Mouse (Mus musculus) cerebellum, postnatal 36 days (tissue): ENCODE measurements around the gene Fgfr2.
A peak's percentile ranks its signal among the peaks of the same experiment; 100 is the strongest.

Experiments
- DNase-seq, 2 experiments: peaks; one replicate each; pipeline ENCODE4 v3.0.0; 2021 to 2022; ENCODE audit warnings: mixed read lengths in 2 of 2

Gene Fgfr2

DNA sequence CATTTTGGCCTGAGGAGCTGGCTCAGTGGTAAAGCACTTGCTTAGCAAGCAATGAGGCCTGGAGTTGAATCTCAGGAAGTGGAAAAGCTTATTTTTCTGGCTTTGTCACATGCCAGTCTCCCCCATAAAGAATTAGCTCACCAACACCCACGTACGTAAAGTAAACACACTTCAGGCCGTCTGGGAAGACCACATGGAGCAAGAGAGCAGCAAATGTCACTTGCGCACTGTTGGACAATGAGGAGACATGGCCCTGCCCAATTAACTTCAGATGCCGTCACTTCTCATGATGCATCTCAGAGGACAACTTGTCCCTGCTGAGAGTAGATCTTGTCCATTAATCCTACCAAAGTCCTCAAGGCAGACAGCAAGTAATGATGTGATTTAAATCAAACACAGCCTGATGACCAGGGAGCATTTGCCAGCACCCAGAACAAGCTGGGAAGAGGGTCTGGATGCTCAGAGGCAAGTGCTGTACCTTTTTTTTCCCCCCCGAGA, 774.0 kb downstream of the Fgfr2 start:
- no peak for DNase-seq

DNA sequence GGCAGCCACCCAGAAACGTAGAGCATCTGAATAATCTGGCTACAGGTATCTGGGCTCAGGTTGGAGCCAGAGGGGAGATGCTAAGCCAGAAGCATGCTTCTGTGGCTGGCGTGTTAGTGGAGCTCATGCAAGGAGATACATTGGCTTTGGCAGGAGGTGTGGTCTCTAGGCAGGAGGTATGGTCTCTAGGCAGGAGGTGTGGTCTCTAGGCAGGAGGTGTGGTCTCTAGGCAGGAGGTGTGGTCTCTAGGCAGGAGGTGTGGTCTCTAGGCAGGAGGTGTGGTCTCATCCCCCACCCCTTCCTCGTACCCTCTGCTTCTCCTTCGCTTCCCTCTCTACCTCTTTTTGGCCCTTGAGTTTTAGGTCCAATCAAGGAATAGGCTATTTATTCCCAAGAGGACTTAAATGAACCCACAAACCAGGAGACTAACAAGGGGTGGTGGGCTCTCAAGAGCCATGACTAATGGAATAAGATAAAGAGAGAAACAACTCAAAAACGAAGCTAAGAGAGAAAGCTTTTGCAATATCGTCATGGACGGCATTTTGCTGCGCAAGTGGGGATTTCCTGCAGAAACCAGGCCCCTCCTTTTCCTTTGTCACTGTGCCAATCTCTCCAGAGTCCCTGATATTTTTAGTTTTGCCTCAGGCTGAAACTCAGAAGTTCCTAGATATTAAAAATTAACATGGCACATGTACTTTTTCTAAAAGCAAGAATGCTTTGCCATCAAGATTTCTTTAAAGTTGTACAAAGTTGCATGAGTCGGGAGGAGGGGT, 775.7 kb downstream of the Fgfr2 start:
- no peak for DNase-seq

DNA sequence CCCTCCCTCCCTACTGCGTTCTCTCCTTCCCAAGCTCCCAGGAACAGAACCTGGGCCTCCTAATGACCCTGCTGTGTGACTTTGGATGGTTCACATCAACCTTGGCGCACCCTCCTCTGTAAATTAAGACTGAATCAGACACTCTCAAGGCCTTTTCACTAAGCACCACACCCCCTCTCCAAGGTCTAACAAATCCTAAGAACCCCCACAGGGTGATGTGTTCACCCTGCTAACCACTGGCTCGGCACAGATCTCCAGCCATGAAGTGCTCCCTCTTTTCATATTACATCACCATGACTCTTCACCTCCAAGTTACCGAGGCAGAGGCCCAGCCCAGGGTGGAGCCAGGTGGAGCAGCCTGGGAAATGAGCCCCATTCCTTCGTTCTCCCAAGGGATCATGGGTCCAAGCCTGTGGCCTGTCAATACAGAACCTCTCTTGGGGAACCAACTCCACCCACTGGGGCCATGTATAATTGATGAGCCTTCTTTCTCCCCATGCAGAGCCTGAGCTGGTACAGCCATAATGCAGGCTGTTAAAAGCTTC, 777.6 kb downstream of the Fgfr2 start:
- no peak for DNase-seq

DNA sequence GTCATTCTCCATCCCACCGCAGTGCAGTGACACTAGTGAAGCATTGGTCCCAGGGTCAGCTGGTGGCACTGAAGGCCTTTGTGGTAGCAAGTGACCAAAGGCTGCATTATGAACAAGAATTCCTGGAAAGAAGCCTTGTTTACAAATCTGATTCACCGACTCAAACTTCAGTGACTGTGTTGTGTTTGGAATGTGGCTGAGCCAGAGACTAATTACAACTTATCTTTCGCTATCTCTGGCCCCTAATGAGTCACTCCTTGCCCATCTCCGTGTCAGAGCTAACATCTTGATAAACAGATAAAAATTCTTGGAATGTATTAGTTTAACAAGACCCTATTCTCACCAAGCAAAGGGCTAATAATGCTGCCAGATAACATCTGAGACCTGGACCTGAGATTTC, 778.5 kb downstream of the Fgfr2 start:
- DNase-seq, result no peak

DNA sequence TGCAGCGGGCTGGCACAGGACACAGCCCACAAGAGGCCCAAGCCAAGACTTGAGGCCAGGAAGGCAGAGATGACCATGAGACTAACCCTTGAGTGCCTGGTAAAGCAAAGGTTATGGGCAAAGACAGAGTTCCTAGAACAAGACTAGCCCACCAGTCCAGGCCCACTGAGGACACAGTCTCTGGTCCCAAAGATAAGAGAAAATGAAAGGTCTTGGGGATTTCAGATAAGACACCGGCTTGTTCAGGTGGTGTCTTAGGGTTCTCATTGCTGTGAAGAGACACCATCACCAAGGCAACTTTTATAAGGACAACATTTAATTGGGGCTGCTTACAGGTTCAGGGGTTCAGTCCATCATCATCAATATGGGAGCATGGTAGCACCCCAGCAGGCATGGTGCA, 779.2 kb downstream of the Fgfr2 start:
- DNase-seq, result no peak

DNA sequence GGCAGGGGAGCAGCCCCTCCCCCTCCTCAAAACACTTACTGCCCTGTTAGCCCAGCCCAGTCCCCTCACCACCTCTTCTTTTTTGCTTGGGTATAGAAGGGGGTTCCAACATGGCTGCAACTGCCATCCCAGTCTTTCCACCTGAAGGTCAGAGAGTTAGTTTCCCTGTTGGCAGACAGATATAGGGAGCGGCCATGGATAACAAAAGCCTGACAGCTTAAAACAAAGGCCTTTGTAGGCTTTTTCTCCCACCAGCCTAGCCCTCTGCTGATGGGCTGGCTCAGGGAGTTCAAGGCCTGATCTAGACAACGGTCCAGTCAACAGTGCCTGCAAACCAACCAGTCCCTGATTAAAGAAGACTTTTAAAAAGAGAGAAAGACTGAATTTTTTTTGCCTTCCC, 780.0 kb downstream of the Fgfr2 start:
- no peak for DNase-seq

DNA sequence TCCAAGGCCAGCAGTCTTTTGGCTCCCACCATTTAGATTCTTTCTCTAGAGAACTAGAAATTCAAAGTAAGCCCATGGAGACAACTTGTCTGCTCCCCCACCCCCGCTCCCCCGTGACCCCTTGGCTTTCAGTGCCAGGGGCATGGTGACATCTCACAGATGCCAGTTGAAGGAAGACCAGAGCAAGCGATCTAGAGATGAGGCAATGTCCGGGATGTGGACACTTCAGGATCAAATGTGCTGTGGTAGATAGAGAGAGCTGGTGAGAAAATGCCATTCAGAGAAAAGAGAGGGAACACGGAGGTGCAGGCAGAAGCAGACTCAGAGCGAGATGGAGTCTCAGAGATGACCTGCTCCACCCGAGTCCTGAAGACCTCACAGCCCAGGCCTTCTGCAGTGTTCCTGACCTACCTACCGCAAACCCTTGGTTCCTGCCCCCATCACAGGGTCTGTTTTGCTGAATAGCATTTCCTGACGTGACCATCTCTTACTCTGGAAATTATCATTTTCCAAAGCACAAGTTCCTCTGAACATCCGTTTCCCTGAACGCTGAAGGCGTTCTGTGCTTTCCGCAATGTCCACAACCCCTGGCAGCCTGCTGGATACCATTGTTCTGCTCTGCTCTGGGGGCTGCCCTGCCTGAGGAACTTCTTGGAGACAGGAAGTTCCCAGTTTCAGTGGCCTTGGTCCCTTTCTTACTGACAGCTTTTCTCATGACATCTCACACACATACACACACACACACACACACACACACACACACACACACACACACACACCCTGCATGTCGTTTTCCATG, 783.9 kb downstream of the Fgfr2 start:
- no peak for DNase-seq

DNA sequence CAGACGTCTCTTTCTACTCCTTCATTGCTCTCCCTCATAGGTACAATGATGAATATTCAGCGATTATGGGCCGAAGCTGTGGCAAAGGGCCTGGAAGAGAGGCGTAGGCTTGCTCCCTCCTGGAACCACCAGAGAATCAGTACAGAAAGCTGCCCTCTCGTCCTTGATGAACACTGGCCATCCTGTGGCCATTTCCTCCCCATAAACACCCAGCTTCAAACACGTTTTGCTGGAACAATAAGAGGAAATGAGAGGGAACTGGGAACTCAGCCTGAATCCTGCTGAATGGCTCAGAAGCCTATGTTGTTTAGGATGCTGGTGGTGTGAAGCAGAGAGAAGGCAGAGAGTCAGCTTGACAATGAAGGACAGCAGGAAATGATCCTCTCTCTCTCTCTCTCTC, 784.8 kb downstream of the Fgfr2 start:
- no peak for DNase-seq

DNA sequence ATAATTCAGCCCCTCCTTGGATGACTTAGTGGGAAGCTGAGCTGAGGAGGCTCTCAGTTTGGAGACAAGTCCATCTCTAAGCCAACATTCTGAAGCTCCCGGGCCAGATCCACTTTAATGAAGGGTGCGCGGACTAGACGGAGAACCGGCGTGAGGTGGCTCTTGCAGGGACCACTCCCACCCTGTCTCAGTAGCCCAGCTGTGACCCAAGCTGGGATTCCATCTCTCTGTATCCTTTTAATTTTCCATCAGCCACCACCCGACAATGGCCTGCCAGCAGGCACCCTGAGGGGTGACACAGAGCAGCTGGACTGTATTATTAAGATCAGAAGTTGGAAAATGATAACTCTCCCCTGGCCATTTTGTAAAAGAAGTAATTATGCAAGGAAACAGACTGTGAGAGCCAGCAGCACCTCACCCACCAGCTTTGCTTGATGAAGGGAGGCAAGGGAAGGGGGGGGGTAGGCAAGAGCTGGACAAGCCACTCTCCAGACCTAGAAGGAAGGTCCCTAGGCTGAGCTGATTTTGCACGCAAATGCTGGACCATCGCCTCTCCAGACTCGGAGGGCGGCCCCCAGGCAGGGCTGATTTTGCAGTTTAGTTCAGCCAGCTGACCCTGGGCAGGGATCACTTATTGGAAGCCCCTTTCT, 785.8 kb downstream of the Fgfr2 start:
- no peak for DNase-seq

DNA sequence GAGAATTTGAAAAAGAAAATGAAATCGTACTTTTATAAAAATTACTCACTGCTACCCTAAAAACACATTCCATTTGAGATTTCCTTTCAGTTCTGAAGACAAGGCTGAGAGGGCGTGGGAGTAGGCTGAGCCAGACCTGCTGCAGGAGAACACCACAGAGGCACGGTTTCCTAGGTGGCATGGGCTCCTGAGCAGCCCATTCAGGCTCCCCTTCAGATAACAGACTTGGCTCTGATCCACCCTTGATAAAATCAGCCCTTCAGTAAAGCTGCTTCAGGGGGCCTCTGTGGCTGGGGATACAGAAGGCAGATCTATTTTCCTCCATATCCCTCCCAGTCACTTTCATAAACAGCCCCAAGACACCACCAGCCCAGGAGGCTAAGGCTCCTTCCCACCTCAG, 786.4 kb downstream of the Fgfr2 start:
- no peak for DNase-seq

DNA sequence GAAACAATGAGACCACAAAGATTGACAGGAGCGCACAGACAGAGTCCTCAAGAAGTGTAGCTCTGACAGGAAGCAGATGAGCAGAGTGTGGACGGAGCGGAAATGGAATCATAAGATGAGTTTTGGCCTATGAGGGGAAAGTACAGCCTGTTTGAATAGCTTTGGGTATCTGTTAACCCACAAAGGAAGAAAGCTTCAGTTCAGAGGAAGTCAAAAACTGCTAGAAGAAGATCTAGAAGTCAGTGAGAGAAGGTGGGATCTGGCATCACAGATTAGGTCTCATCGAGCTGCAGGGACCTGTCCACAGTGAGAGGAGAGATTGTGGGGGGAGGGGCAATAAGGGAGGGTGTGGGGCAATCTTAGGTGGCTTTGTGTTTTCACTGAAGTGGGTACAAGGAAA, 787.8 kb downstream of the Fgfr2 start:
- no peak for DNase-seq

DNA sequence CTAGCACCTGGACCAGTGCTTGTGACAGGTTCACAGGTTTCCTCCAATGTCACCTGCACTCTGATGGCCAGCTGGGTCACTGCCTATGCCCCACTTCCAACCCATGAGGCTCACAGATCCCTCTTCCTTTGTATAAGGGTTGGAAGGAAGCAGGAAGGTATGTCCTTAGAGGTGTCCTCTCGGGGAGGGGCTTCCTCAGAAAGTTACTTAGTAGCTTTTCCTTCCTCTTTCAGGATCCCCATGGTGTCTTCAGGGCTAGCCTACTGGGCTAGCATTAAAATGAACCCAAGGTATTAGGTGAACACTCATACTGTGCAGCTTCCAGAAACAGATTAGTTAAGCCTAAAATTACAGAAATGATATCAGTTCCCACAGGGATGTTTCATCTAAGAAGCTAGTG, 790.1 kb downstream of the Fgfr2 start:
- no peak for DNase-seq

DNA sequence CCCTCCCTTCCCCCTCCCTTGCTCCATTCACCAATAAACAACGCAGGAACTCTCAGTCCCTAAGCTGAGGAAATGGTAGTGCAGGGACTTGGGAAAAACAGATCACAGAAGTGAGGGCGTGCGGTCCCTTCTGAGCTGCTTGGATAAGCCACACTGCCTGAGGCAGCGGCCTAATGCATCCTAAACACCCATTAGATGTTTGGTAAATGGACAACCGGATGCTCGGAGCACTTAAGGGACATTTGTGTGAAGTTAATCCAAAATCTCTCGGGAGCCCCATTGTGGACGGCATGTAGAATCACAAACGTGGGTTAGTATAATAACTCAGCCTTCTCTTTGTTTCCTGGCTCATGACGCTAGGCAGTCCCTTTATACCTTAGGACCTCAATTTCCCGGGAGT, 791.0 kb downstream of the Fgfr2 start:
- DNase-seq, result no peak

DNA sequence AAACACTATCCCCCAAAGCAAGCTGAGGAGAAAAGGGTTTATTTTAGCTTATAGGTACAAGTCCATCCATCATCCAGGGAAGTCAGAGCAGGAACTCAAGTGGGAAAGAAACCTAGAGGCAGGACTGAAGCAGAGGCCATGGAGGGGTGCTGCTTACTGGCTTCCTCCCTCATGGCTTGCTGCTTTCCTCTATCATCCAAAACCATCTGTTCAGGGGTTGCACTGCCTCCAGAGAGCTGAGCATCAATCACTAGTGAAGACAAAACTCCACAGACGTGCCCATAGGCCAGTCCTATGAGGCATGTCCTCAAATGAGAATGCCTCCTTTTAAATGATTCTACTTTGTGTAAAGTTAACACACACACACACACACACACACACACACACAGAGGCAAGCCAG, 793.0 kb downstream of the Fgfr2 start:
- no peak for DNase-seq

DNA sequence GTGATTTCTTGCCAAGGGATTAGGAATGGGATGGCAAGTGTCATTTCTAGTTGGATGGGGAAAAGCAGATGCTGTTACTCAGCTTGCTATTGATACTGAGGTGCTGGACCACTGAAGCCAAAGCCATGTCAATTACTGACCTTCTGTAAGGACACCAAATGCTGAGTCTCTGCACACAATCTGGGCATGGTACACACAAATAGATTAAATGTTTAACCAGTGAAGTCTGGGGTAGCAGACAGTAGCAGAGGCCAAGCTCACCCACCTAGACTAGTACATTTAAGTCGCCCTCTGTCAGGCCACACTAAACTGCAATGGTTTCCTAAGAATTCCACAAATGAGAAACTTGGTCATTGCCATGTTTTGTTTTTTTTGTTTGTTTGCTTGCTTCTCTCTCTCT, 794.5 kb downstream of the Fgfr2 start:
- DNase-seq, result no peak

DNA sequence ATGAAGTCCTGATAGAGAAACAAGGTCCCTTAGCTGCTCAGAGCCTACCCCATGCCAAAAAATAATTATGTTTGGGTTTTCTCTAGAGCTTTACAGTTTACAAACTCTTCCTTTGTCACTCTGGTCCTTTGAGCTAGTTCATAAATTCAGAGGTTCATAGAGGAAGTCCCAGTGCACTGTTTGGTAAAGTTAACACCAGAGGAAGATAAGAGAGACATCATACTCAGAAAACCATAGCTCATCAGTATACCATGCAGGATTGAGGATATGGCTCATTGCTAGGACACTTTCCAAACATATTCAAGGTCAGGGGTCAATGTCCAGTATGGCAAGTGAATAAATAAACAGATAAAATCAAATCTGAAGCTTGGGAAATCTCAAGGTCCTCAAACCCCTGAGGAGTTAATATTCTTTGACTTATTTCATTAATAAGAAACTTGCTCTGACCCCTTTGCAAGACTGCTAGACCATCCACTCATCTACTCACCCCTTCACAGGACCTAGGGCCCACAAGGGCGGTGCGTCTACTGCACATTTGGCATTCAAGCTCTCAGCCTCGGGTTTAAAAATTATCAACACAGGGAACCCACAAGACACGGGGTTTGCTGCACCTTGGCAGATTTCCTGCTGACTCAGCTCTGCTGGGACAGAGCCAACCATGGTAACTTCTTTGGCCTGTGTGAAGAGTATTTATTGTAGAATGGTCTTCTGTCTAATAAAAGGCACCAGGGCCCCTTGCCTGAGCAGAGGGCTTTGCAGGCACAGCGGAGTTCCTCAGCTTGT, 797.4 kb downstream of the Fgfr2 start:
- DNase-seq, result peak; percentile 77 to 81

DNA sequence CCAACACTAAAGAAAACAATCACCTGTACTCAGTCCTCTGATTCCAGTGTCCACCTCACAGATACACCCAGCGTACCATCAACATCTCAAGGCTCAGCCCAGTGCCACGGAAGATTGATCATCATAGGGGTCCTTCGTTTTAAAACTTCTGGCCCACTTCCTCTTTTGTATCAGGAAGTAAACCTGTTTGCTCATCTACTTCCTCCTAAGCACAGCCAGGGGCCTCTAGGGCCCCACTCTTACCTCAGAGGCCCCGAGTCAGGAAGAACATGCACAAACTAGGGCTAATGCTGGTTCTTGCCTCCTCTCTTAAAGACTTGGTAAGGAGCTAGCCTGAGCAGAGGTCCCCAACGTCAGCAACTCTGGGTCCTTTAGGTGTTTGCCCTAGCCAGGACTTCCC, 799.7 kb downstream of the Fgfr2 start:
- no peak for DNase-seq

DNA sequence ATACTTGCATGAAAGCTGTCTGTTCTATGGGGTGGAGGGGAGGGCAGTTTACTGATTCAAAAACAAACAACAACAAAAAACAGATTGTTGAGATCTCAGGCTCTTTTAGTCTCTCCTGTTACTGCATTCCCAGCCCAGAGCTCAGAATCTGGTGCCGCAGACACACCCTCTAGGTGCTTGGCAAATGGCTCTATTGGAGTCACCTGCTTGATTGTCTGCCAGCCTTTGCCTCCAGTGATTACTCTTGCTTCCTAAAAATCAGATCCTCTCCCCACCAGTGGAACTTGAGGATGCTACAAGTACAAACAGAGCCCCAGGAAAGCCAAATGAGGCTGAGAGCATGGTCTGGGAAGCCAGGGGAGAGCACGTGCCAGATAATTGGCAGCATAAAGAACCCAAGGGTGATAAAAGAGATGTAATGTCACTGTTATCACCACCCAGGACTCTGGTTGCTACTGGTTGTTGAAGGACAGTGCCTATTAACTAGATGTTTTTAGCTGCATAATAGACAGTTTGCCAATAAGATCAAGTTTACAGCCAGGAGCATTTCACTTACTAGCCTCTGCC, 801.7 kb downstream of the Fgfr2 start:
- peak; percentile 34 to 38 for DNase-seq

DNA sequence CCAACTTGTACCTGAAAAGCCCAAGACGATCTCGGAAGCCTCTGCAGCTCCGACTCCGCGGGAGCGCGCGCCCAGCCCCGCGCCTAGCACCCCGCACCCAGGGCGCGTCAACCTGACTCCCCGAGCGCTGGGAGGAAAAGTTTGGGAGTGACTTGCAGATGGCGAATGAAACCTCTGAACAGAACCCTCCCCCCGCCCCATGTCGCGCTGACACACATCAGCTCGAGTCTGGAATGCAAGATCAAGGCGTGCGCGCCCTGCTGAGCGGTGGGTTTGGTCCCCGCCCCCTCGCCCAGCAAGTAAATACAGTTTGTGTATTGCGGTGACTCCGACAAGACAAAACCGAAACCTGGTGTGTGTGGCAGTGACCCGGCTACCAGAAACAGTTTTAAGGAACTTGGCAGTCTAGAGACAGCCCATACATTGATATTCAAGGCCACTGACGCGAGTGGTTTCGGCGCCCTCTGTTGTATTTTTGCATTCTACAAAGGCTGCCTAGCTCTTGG, 806.1 kb downstream of the Fgfr2 start, which contains the start of gene Chst15:
Gene Chst15 (minus strand): TSS at position 193 of the 506 bp plus-strand sequence.
- peak; percentile 47 to 59 for DNase-seq

DNA sequence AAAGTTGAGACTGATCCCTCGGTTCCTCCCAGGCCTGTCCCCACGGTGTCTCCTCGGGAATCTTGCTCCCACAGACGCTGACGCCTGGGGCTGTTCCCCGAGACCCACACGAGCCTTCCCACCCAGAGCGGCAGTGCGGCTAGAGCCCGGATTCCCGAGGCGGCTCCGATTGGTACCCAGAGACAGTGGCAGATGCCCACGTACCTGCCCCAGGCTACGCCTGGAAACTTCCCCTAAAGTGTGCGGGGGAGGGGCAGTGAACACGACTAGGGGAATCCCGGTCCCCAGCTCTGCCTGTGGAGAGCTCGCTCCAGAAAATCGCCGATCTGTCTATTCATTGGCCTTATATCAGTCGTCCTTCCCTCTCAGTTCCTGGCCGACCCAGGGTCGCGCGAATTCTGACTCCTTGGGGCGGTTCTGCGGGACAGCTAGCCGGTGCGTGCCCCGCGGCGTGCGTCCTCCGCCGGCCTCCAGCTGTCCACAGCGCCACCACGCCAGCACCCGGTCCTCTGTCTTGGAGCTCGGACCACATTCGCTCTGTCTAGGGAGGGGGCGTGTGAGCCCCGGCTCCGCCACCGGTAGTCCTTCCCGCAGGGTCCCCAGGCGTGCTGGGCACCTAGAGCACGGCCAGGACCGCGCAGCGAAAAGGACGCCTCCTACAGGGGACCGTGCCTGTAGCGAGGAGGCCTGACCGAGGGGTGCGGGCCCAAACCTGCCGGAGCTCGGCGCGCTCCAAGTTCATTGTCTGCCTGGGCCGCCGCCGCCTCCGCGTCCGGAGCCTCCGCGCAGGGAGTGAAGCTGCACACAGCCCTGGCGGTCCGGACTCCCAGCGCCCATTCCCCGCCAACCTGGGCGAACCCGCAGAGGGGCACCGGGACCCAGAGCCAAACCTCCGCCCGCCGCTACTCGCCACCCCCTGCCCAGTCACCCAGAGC, 806.8 kb downstream of the Fgfr2 start:
- DNase-seq, result peak; percentile 72 to 75
